ENCODE assay signal across 27 mouse cellular contexts in the genomic region with DNA sequence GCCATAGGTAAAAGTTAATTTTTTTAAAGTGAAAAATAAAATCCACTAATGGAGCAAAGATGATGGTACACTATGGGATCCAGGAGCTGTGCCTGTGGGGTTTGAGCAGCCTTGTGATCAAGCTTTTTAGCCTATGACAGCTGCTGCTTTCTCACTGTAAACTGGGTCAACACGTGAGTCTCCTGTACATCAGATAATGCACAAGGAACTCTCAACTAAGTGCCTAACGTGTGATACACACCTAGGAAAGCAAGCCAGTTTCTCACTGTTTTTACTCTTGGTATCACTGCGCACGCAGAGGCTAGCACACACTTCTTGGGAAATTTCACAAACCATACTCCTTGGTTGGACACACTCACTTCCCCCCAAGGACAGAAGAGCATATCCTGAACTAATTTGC. TPM values are rescaled to one million over a fixed set of nuclear protein-coding genes. Genes with fewer than 3 reads are reported as not detected.
DNase-seq lines count a peak whose midpoint lies in the region; ATAC-seq and TF ChIP-seq lines count a peak whose summit lies in the region.
"Had no signal": no experiment of that assay in that cellular context is flagged by ENCODE, and none has a peak within 500 bp of the region (broad histone marks: within the 10 kb centered on the region; RNA-seq: fewer than 3 reads in every experiment).

No protein-coding gene starts in this region.

- H3K9me3 ChIP-seq in intestine, embryonic 14.5 days (ENCODE audit: control insufficient read depth, low read length), result no peaks in the 10 kb centered on the region
- H3K9me3 ChIP-seq in liver, embryonic 14.5 days (ENCODE audit: control insufficient read depth, low read length), result no peaks in the 10 kb centered on the region
- no peaks in the 10 kb centered on the region for H3K9me3 ChIP-seq in stomach, embryonic 14.5 days (ENCODE audit: control insufficient read depth, low read depth, low read length)
- H3K9me3 ChIP-seq in embryonic facial prominence, embryonic 10.5 days, result no peaks in the 10 kb centered on the region
- no peaks in the 10 kb centered on the region for H3K9me3 ChIP-seq in lung, postnatal 0 days (ENCODE audit: low read length)
- H3K9me3 ChIP-seq: embryonic facial prominence, embryonic 12.5 days; G1E; heart, embryonic 10.5 days; limb, embryonic 10.5 days; neural tube, embryonic 13.5 days had no signal

- peak overlapping the region; percentile 47 for H3K27ac ChIP-seq in intestine, embryonic 14.5 days (ENCODE audit: low read depth)
- no peak overlapping the region for H3K27ac ChIP-seq in liver, embryonic 14.5 days
- H3K27ac ChIP-seq in stomach, embryonic 14.5 days (ENCODE audit: low read length), result no peak overlapping the region
- H3K27ac ChIP-seq in embryonic facial prominence, embryonic 10.5 days (replicated peaks), result no peak overlapping the region
- H3K27ac ChIP-seq in lung, postnatal 0 days (ENCODE audit: low read length), result no peak overlapping the region
- H3K27ac ChIP-seq: embryonic facial prominence, embryonic 12.5 days; heart, embryonic 10.5 days; kidney, postnatal 0 days; limb, embryonic 10.5 days; neural tube, embryonic 13.5 days had no signal

- H3K36me3 ChIP-seq in intestine, embryonic 14.5 days (ENCODE audit: control insufficient read depth, insufficient read depth, low read length), result no peaks in the 10 kb centered on the region
- H3K36me3 ChIP-seq in liver, embryonic 14.5 days (replicated peaks; ENCODE audit: control insufficient read depth, insufficient read depth, low read depth), result no peaks in the 10 kb centered on the region
- no peaks in the 10 kb centered on the region for H3K36me3 ChIP-seq in stomach, embryonic 14.5 days (ENCODE audit: control insufficient read depth, insufficient read depth, low read length)
- H3K36me3 ChIP-seq in embryonic facial prominence, embryonic 10.5 days (replicated peaks), result no peaks in the 10 kb centered on the region
- no peaks in the 10 kb centered on the region for H3K36me3 ChIP-seq in lung, postnatal 0 days (ENCODE audit: insufficient read depth, low read length)
- H3K36me3 ChIP-seq: embryonic facial prominence, embryonic 12.5 days; G1E; heart, embryonic 10.5 days; limb, embryonic 10.5 days; neural tube, embryonic 13.5 days had no signal

- no peak overlapping the region for H3K4me3 ChIP-seq in intestine, embryonic 14.5 days (ENCODE audit: low read depth, low read length)
- H3K4me3 ChIP-seq in liver, embryonic 14.5 days (ENCODE audit: insufficient read depth in 1 of 2, low read depth in 2 of 2, low read length in 2 of 2), result no peak overlapping the region
- no peak overlapping the region for H3K4me3 ChIP-seq in stomach, embryonic 14.5 days (ENCODE audit: low read depth, low read length)
- no peak overlapping the region for H3K4me3 ChIP-seq in embryonic facial prominence, embryonic 10.5 days
- H3K4me3 ChIP-seq in lung, postnatal 0 days (ENCODE audit: low read depth, low read length), result no peak overlapping the region
- H3K4me3 ChIP-seq: embryonic facial prominence, embryonic 12.5 days; heart, embryonic 10.5 days; limb, embryonic 10.5 days; myocyte; neural tube, embryonic 13.5 days had no signal

- 0 out of 2 replicates have a peak overlapping the region, but pooled peaks have one; percentile 1 for H3K4me2 ChIP-seq in intestine, embryonic 14.5 days (ENCODE audit: low read length)
- no peak overlapping the region for H3K4me2 ChIP-seq in liver, embryonic 14.5 days (ENCODE audit: low read depth)
- H3K4me2 ChIP-seq in stomach, embryonic 14.5 days (replicated peaks; ENCODE audit: low read depth, low read length), result no peak overlapping the region
- H3K4me2 ChIP-seq in lung, postnatal 0 days (replicated peaks; ENCODE audit: low read depth, low read length), result no peak overlapping the region
- H3K4me2 ChIP-seq: embryonic facial prominence, embryonic 12.5 days; neural tube, embryonic 13.5 days had no signal

- ATAC-seq in common myeloid progenitor, adult 5-6 weeks (replicated peaks; ENCODE audit: low read depth, poor library complexity, severe bottlenecking), result peak; percentile 3
- peak; percentile 41; the same call in 1 of the 2 replicates for ATAC-seq in intestine, embryonic 14.5 days (replicated peaks; ENCODE audit: low FRiP score, low TSS enrichment, low read depth)
- 0 out of 2 replicates have a peak, but pooled peaks have one; percentile 4 for ATAC-seq in liver, embryonic 14.5 days (ENCODE audit: insufficient read depth)
- ATAC-seq in stomach, embryonic 14.5 days (ENCODE audit: insufficient number of reproducible peaks, insufficient read depth, low FRiP score, low read depth), result peak; percentile 65; the same call in 1 of the 2 replicates
- no peak for ATAC-seq in lung, postnatal 0 days
- ATAC-seq: hindbrain, embryonic 16.5 days; midbrain, embryonic 16.5 days; Patski had no signal

- H3K27me3 ChIP-seq in intestine, embryonic 14.5 days (replicated peaks; ENCODE audit: control insufficient read depth, insufficient read depth, low read length), result no peaks in the 10 kb centered on the region
- no peaks in the 10 kb centered on the region for H3K27me3 ChIP-seq in liver, embryonic 14.5 days (ENCODE audit: control insufficient read depth, insufficient read depth, low read length)
- H3K27me3 ChIP-seq in stomach, embryonic 14.5 days (ENCODE audit: control insufficient read depth, insufficient read depth, low read length), result no peaks in the 10 kb centered on the region
- H3K27me3 ChIP-seq in embryonic facial prominence, embryonic 10.5 days (replicated peaks; ENCODE audit: low read depth, poor library complexity, severe bottlenecking), result no peaks in the 10 kb centered on the region
- no peaks in the 10 kb centered on the region for H3K27me3 ChIP-seq in lung, postnatal 0 days (replicated peaks; ENCODE audit: insufficient read depth, low read length)
- H3K27me3 ChIP-seq: CH12.LX; embryonic facial prominence, embryonic 12.5 days; neural tube, embryonic 13.5 days; Patski had no signal

- peaks cover 9% of the 10 kb centered on the region; the same call in 1 of the 2 replicates for H3K4me1 ChIP-seq in intestine, embryonic 14.5 days (replicated peaks; ENCODE audit: control insufficient read depth, insufficient read depth, low read length)
- H3K4me1 ChIP-seq in liver, embryonic 14.5 days (replicated peaks; ENCODE audit: control insufficient read depth in 2 of 2, insufficient read depth in 2 of 2, low read length in 1 of 2), result peaks cover 0 to 14% of the 10 kb centered on the region in 2 experiments; a peak in 2 of 4 replicates
- H3K4me1 ChIP-seq in stomach, embryonic 14.5 days (ENCODE audit: control insufficient read depth, insufficient read depth, low read length), result no peaks in the 10 kb centered on the region
- no peaks in the 10 kb centered on the region for H3K4me1 ChIP-seq in embryonic facial prominence, embryonic 10.5 days
- no peaks in the 10 kb centered on the region; the same call in 1 of the 2 replicates for H3K4me1 ChIP-seq in lung, postnatal 0 days (ENCODE audit: insufficient read depth, low read depth, low read length)
- H3K4me1 ChIP-seq: embryonic facial prominence, embryonic 12.5 days; limb, embryonic 10.5 days; neural tube, embryonic 13.5 days had no signal

- 81% methylated on average over 4 of the region's 4 CpGs for WGBS in intestine, embryonic 14.5 days
- WGBS in liver, embryonic 14.5 days (ENCODE audit: insufficient replicate concordance), result 34% methylated on average over 4 of the region's 4 CpGs
- WGBS in stomach, embryonic 14.5 days, result 75% methylated on average over 4 of the region's 4 CpGs
- 87% methylated on average over 4 of the region's 4 CpGs for WGBS in embryonic facial prominence, embryonic 10.5 days
- 65% methylated on average over 4 of the region's 4 CpGs for WGBS in lung, postnatal 0 days

- no peak for DNase-seq in intestine, embryonic 14.5 days (ENCODE audit: low spot score)
- DNase-seq in liver, embryonic 14.5 days (ENCODE audit: low read depth in 3 of 3, low spot score in 3 of 3), result no peak
- no peak for DNase-seq in embryonic facial prominence, embryonic 10.5 days (ENCODE audit: low spot score)
- no peak for DNase-seq in testis, postnatal 14 days (ENCODE audit: low spot score)
- DNase-seq in lung, postnatal 0 days (ENCODE audit: low spot score), result no peak
- DNase-seq: B cell, adult 2 months; cerebellum, adult 11-12 months; cerebellum, postnatal 10 days; gastrocnemius, postnatal 36 days; heart, postnatal 4 days; kidney, adult 18-20 months; right cerebral cortex, adult 18-20 months; right cerebral cortex, postnatal 4 days; thymus, postnatal 14 days had no signal

- H3K9ac ChIP-seq in intestine, embryonic 14.5 days (ENCODE audit: low read length), result no peak overlapping the region
- no peak overlapping the region for H3K9ac ChIP-seq in liver, embryonic 14.5 days (replicated peaks)
- H3K9ac ChIP-seq in stomach, embryonic 14.5 days (replicated peaks; ENCODE audit: low read depth, low read length), result no peak overlapping the region
- no peak overlapping the region for H3K9ac ChIP-seq in lung, postnatal 0 days (replicated peaks; ENCODE audit: low read depth)
- H3K9ac ChIP-seq: embryonic facial prominence, embryonic 12.5 days; neural tube, embryonic 13.5 days had no signal

- no peak for TF ChIP-seq CTCF in liver, embryonic 14.5 days (IDR thresholded peaks at IDR 0.05; ENCODE audit: low read depth)
- TF ChIP-seq CTCF in lung, postnatal 0 days (IDR thresholded peaks at IDR 0.05), result no peak

- no peak for TF ChIP-seq EP300 in liver, embryonic 14.5 days (IDR thresholded peaks at IDR 0.05; ENCODE audit: low read depth)
- no peak for TF ChIP-seq EP300 in lung, postnatal 0 days (IDR thresholded peaks at IDR 0.05)

RNA-seq across cellular contexts. Expression of a gene that starts 17.3 kb away (rescaled TPM):
- 2.2 and 2.4 TPM in 2 replicates for total RNA-seq in common myeloid progenitor, adult 5-6 weeks (2017)
- 5.8 and 9.0 TPM in 2 replicates for polyA plus RNA-seq in intestine, embryonic 14.5 days (2014; fragmentation: Nextera tagmentation; extraction: Ambion mirVana)
- polyA plus RNA-seq in liver, embryonic 14.5 days (2012; rRNA removed), result 0.29 and 0.47 TPM in 2 replicates
- polyA plus RNA-seq in liver, embryonic 14.5 days (2014; fragmentation: Nextera tagmentation; extraction: Ambion mirVana), result 0.58 and 0.72 TPM in 2 replicates
- polyA plus RNA-seq in stomach, embryonic 14.5 days (2014; fragmentation: Nextera tagmentation; extraction: Ambion mirVana), result 9.2 and 11.8 TPM in 2 replicates
- 0.88 and 1.2 TPM in 2 replicates for polyA plus RNA-seq in embryonic facial prominence, embryonic 10.5 days (2016; fragmentation: Nextera tagmentation; extraction: Ambion mirVana)
- polyA plus RNA-seq in lung, postnatal 0 days (2015; fragmentation: Nextera tagmentation; extraction: Ambion mirVana), result 15.2 and 18.8 TPM in 2 replicates
- total RNA-seq: CH12.LX had no signal
- polyA plus RNA-seq: G1E had no signal
